Mouse (Mus musculus) telencephalon, adult 2 months (tissue): Measurements from ENCODE around the gene Gm20877.
"Not testable (repeated sequence)": the region's sequence is repeated elsewhere in the genome, so short reads cannot be mapped to it uniquely, and the experiment has no call there.

Experiments used
- DNase-seq: peaks from one replicate; pipeline ENCODE4 v3.0.0-alpha.2; 2011; ENCODE audit warnings: low read depth, low spot score

The Gm20877 gene

DNA sequence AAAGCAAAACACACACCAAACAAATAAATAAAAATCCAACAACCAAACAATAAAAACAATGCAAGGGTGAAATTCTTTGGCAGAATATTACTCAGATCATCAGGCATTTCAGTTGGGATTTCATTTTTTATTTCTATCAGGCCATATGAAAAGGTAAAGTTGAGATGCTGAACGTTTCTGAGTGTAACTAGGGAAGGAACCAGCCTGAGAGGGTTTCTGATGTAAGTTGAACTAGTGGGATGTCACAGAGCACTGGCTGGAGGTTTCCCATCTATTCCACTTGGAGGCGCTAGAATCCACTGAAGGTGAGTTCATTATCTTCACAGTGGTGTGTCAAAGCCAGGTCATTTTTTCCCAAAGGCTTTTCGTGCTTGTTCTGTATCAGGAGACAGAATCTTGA lies at the start of gene Gm20877:
Gene Gm20877, plus strand, starts transcription at position 301 of the 400 bp plus-strand sequence.
- DNase-seq: not testable (repeated sequence)
